Mouse (Mus musculus): ENCODE measurements around the gene Twf2. TPM values are rescaled to one million over a fixed set of nuclear protein-coding genes. Genes with fewer than 3 reads are reported as not detected.

Gene Twf2
- polyA plus RNA-seq (2016; fragmentation: Nextera tagmentation; extraction: Ambion mirVana) = 65.9 and 71.3 TPM in 2 replicates

GRCm38 (mm10) chr9:106202819-106203636, at the start of gene Twf2:
TSS of gene Twf2 (plus strand) at chr9:106203108.
- Histone ChIP-seq H3K4me1 (replicated peaks) (peaks cover 63% of the 10 kb centered on the region), H3K27ac (peak within 1 kb of the TSS; percentile 90)
- WGBS = 2% methylated on average over 61 of the region's 61 CpGs

GRCm38 (mm10) chr9:106154106-106154505, 48.8 kb upstream of the Twf2 start:
- H3K4me1 ChIP-seq (replicated peaks) = peaks cover 33% of the 10 kb centered on the region
- H3K27me3 ChIP-seq (ENCODE audit: insufficient read depth, poor library complexity, severe bottlenecking) = peaks cover 15% of the 10 kb centered on the region
- 93% methylated on average over 9 of the region's 9 CpGs for WGBS
- H3K36me3 ChIP-seq = peaks cover 39% of the 10 kb centered on the region
- H3K27ac ChIP-seq = no peak overlapping the region
- no peaks in the 10 kb centered on the region for H3K9me3 ChIP-seq
- no peak for DNase-seq (ENCODE audit: low spot score)
- no peak overlapping the region for H3K4me3 ChIP-seq

More at GRCm38 (mm10) chr9:106202819-106203636, at the start of gene Twf2:
- H3K4me3 ChIP-seq = peak within 1 kb of the TSS; percentile 73
- H3K36me3 ChIP-seq = peaks cover 12% of the 10 kb centered on the region
- DNase-seq (ENCODE audit: low spot score) = peak; percentile 90
- no peaks in the 10 kb centered on the region for H3K9me3 ChIP-seq
- H3K27me3 ChIP-seq (ENCODE audit: insufficient read depth, poor library complexity, severe bottlenecking) = peaks cover 14% of the 10 kb centered on the region

DNA sequence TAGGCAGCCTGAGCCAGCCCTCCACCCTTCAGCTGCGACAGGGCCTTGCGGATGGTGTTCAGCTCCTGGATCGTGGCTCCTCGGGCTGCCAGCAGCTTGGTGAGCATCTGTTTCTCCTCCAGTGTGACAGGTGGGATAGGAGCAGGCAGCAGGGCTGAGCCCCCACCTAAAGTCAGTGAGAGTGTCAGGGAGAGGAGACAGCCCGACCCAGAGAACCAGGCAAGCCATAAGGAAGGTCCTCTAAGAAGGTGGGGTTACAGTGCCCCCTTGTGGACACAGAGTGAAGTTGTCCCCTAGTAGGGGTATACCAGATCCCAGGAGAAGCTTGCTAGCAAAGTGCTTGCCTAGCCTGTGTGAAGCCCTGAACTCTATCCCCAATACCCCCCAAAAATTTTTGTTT, 46.5 kb upstream of the Twf2 start:
- Histone ChIP-seq H3K27ac (peak overlapping the region; percentile 50; the same call in 1 of the 2 replicates), H3K4me1 (replicated peaks) (peaks cover 31% of the 10 kb centered on the region), H3K36me3 (peaks cover 34% of the 10 kb centered on the region), H3K27me3 (ENCODE audit: insufficient read depth, poor library complexity, severe bottlenecking) (no peaks in the 10 kb centered on the region; the same call in 1 of the 2 replicates), H3K9me3 (no peaks in the 10 kb centered on the region), H3K4me3 (no peak overlapping the region)
- WGBS = 63% methylated on average over 5 of the region's 5 CpGs
- DNase-seq (ENCODE audit: low spot score) = peak; percentile 74

DNA sequence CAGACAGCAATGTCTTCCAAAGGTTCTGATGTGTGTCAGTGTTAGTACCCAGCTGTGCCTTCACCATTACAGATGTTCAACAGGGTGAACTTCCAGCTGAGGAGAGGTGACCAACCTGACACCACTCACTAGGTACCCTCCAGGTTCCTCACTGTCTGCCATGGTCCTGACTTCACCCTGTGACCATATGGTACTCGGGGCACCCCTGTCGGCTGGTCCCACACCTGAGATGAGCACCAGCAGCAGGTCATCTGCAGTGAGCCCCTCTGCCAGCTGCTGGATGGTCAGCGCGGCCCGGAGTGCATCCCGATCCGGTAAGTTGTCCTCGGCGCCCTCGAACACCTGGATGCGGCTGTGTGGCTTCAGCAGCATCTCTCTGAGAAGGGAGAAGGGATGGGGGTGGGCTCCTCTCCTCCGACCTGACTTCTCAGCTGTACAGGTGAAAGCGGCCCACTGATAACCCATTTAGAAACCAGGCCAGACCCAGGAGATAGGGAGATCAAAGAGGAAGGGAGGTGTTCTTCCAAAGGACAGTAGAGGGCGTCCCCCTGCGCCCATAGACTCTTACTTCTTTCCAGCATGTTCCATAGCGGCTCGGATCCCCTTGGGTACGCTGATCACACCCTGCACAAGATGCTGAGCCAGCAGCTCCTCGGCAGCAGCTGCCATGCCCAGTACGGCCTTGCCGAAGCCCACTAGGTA, 45.8 kb upstream of the Twf2 start:
- Histone ChIP-seq H3K27me3 (ENCODE audit: insufficient read depth, poor library complexity, severe bottlenecking) (no peaks in the 10 kb centered on the region; the same call in 1 of the 2 replicates), H3K27ac (peak overlapping the region; percentile 35; the same call in 1 of the 2 replicates), H3K4me3 (no peak overlapping the region), H3K9me3 (no peaks in the 10 kb centered on the region), H3K4me1 (replicated peaks) (peaks cover 31% of the 10 kb centered on the region), H3K36me3 (peaks cover 29% of the 10 kb centered on the region)
- no peak for DNase-seq (ENCODE audit: low spot score)
- 80% methylated on average over 21 of the region's 21 CpGs for WGBS

DNA sequence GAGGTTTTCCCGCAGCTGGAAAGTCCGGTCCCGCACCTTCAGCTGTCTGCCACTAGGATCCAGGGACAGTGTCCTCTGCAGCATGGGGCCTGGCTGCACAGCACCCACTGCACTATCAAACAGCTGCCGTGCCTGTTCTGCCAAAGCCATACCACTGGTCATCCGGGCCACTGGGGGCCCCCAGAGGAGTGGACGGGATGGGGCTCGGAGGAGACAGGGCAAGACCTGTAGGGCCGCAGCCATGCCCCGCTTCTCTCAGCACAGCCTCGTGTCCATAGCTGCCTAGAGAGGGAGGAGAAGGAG, 45.3 kb upstream of the Twf2 start:
- 86% methylated on average over 10 of the region's 10 CpGs for WGBS
- Histone ChIP-seq H3K9me3 (no peaks in the 10 kb centered on the region), H3K36me3 (peaks cover 24% of the 10 kb centered on the region), H3K4me1 (replicated peaks) (peaks cover 31% of the 10 kb centered on the region), H3K27me3 (ENCODE audit: insufficient read depth, poor library complexity, severe bottlenecking) (no peaks in the 10 kb centered on the region; the same call in 1 of the 2 replicates), H3K27ac (peak overlapping the region; percentile 35; the same call in 1 of the 2 replicates), H3K4me3 (no peak overlapping the region)
- DNase-seq (ENCODE audit: low spot score) = no peak

GRCm38 (mm10) chr9:106158037-106158491, 44.8 kb upstream of the Twf2 start, which contains the start of gene Glyctk:
TSS of gene Glyctk (minus strand) at chr9:106158138.
- 87% methylated on average over 6 of the region's 6 CpGs for WGBS
- H3K36me3 ChIP-seq = peaks cover 19% of the 10 kb centered on the region
- no peak for DNase-seq (ENCODE audit: low spot score)
- H3K27ac ChIP-seq = peak within 1 kb of the TSS; percentile 35; the same call in 1 of the 2 replicates
- peaks cover 31% of the 10 kb centered on the region for H3K4me1 ChIP-seq (replicated peaks)
- H3K9me3 ChIP-seq = no peaks in the 10 kb centered on the region
- no peak within 1 kb of the TSS for H3K4me3 ChIP-seq
- H3K27me3 ChIP-seq (ENCODE audit: insufficient read depth, poor library complexity, severe bottlenecking) = no peaks in the 10 kb centered on the region; the same call in 1 of the 2 replicates

- peaks cover 7% of the 10 kb centered on the region for H3K36me3 ChIP-seq
- no peaks in the 10 kb centered on the region for H3K27me3 ChIP-seq (ENCODE audit: insufficient read depth, poor library complexity, severe bottlenecking)
- no peaks in the 10 kb centered on the region for H3K9me3 ChIP-seq
- no peak for DNase-seq (ENCODE audit: low spot score)
- peak overlapping the region; percentile 69 for H3K4me3 ChIP-seq
- WGBS = 87% methylated on average over 9 of the region's 9 CpGs
- peaks cover 31% of the 10 kb centered on the region for H3K4me1 ChIP-seq (replicated peaks)
- no peak overlapping the region; the same call in 1 of the 2 replicates for H3K27ac ChIP-seq
These were observed 43.7 kb upstream of the Twf2 start for GRCm38 (mm10) chr9:106159237-106159636.

DNA sequence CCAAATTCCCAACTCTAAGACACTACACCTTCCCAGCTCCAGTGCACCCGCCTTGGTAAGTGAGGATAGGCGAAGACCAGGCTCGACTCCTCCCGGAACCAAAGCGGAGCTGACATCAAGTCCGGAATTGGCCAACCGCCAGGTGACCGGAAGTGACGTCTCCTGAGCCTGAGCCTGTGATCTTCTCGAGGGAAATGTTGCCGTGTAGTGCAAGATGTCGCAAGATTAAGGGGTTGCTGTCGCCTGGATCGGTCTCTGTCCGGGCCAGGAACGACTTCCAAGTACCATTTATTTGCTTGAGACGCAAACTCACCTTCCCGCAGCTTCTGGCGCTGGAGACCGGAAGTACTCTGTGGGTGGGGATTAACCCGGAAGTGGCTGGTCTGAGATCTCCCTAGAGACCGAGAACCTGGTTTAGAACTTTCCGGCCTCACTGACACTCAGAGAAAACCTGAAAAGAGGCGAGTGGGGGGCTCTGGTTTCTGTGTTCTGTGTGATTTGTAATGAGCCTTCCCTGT, 43.1 kb upstream of the Twf2 start:
- 2% methylated on average over 24 of the region's 24 CpGs for WGBS
- peaks cover 31% of the 10 kb centered on the region for H3K4me1 ChIP-seq (replicated peaks)
- peak overlapping the region; percentile 98 for H3K27ac ChIP-seq
- H3K9me3 ChIP-seq = no peaks in the 10 kb centered on the region
- H3K4me3 ChIP-seq = peak overlapping the region; percentile 69
- peak; percentile 92 for DNase-seq (ENCODE audit: low spot score)
- 0 out of 2 replicates have a peak, but pooled peaks cover under 1% of the 10 kb centered on the region for H3K36me3 ChIP-seq
- no peaks in the 10 kb centered on the region for H3K27me3 ChIP-seq (ENCODE audit: insufficient read depth, poor library complexity, severe bottlenecking)

DNA sequence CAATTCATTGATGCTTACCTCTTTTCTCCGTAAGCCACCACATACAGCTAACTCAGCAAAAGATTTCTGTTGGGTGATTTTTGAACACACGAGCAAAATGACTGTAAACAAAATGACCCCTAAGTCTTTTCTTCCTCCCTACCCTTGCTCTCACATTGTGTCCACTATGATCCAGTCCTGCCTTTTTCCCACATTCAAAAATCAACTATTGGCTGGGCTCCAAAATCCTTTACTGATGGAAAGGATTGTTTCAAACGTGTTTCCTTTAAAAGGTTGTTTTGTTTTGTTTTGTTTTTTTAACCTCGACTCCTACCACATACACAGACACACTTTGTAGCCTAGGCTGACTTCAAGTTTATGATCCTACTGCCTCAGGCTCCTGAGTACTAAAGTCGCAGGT, 42.5 kb upstream of the Twf2 start:
- DNase-seq (ENCODE audit: low spot score) = no peak
- Histone ChIP-seq H3K4me3 (peak overlapping the region; percentile 69), H3K4me1 (replicated peaks) (peaks cover 29% of the 10 kb centered on the region), H3K9me3 (no peaks in the 10 kb centered on the region), H3K27ac (peak overlapping the region; percentile 98), H3K27me3 (ENCODE audit: insufficient read depth, poor library complexity, severe bottlenecking) (no peaks in the 10 kb centered on the region), H3K36me3 (no peaks in the 10 kb centered on the region)
- WGBS = 51% methylated on average over 5 of the region's 5 CpGs

- WGBS = 73% methylated on average over 2 of the region's 2 CpGs
- H3K4me3 ChIP-seq = no peak overlapping the region
- H3K4me1 ChIP-seq (replicated peaks) = peaks cover 13% of the 10 kb centered on the region
- H3K36me3 ChIP-seq = no peaks in the 10 kb centered on the region
- DNase-seq (ENCODE audit: low spot score) = no peak
- no peaks in the 10 kb centered on the region for H3K9me3 ChIP-seq
- H3K27me3 ChIP-seq (ENCODE audit: insufficient read depth, poor library complexity, severe bottlenecking) = no peaks in the 10 kb centered on the region
- H3K27ac ChIP-seq = no peak overlapping the region
These were observed 36.2 kb upstream of the Twf2 start for GRCm38 (mm10) chr9:106166709-106167108.

- no peak for DNase-seq (ENCODE audit: low spot score)
- peaks cover 14% of the 10 kb centered on the region for H3K4me1 ChIP-seq (replicated peaks)
- no peaks in the 10 kb centered on the region for H3K27me3 ChIP-seq (ENCODE audit: insufficient read depth, poor library complexity, severe bottlenecking)
- no peaks in the 10 kb centered on the region for H3K36me3 ChIP-seq
- no peaks in the 10 kb centered on the region for H3K9me3 ChIP-seq
- 82% methylated on average over 3 of the region's 3 CpGs for WGBS
- no peak overlapping the region for H3K4me3 ChIP-seq
- no peak overlapping the region for H3K27ac ChIP-seq
These were observed 35.7 kb upstream of the Twf2 start for GRCm38 (mm10) chr9:106167241-106167640.

- WGBS = 35% methylated on average over 1 of the region's 1 CpGs
- no peak for DNase-seq (ENCODE audit: low spot score)
- Histone ChIP-seq H3K27me3 (ENCODE audit: insufficient read depth, poor library complexity, severe bottlenecking) (no peaks in the 10 kb centered on the region), H3K4me3 (no peak overlapping the region), H3K27ac (no peak overlapping the region), H3K36me3 (no peaks in the 10 kb centered on the region), H3K9me3 (no peaks in the 10 kb centered on the region), H3K4me1 (replicated peaks) (peaks cover 18% of the 10 kb centered on the region)
These were observed 35.2 kb upstream of the Twf2 start for GRCm38 (mm10) chr9:106167703-106168102.

Measured in hindbrain, embryonic 10.5 days (tissue).